Comparison of ENCODE assay signal across 8 mouse cellular contexts in genomic region chr17:46553469-46553868, GRCm38 (mm10). TPM values are rescaled to one million over a fixed set of nuclear protein-coding genes. Genes with fewer than 3 reads are reported as not detected.
DNase-seq lines count a peak whose midpoint lies in the region; ATAC-seq and TF ChIP-seq lines count a peak whose summit lies in the region.

No protein-coding gene starts in this region.

- no peaks in the 10 kb centered on the region; the same call in none of the 2 replicates for H3K36me3 ChIP-seq in neural tube, embryonic 11.5 days (ENCODE audit: control insufficient read depth, insufficient read depth, low read length)
- peaks cover 38% of the 10 kb centered on the region for H3K36me3 ChIP-seq in limb, embryonic 14.5 days (ENCODE audit: control insufficient read depth, insufficient read depth, low read length)
- H3K36me3 ChIP-seq in stomach, embryonic 16.5 days (ENCODE audit: control insufficient read depth, insufficient read depth, low read length): peaks cover 13% of the 10 kb centered on the region

- H3K9ac ChIP-seq in neural tube, embryonic 11.5 days (ENCODE audit: low read length): peak overlapping the region; percentile 31
- H3K9ac ChIP-seq in limb, embryonic 14.5 days (ENCODE audit: low read depth, low read length, severe bottlenecking): no peak overlapping the region
- peak overlapping the region; percentile 100 for H3K9ac ChIP-seq in stomach, embryonic 16.5 days (ENCODE audit: low read length)

- peaks cover 22% of the 10 kb centered on the region for H3K4me1 ChIP-seq in neural tube, embryonic 11.5 days (ENCODE audit: control insufficient read depth, insufficient read depth, low read length)
- peaks cover 30% of the 10 kb centered on the region for H3K4me1 ChIP-seq in limb, embryonic 14.5 days (ENCODE audit: control insufficient read depth, insufficient read depth, low read length)
- H3K4me1 ChIP-seq in stomach, embryonic 16.5 days (ENCODE audit: control insufficient read depth, insufficient read depth, low read length): peaks cover 23% of the 10 kb centered on the region

- no peaks in the 10 kb centered on the region for H3K27me3 ChIP-seq in neural tube, embryonic 11.5 days (ENCODE audit: control insufficient read depth, insufficient read depth, low read length)
- H3K27me3 ChIP-seq in limb, embryonic 14.5 days (ENCODE audit: control insufficient read depth, insufficient read depth, low read length): no peaks in the 10 kb centered on the region
- no peaks in the 10 kb centered on the region for H3K27me3 ChIP-seq in stomach, embryonic 16.5 days (ENCODE audit: control insufficient read depth, insufficient read depth, low read length)

- H3K27ac ChIP-seq in neural tube, embryonic 11.5 days (ENCODE audit: low read depth, low read length): peak overlapping the region; percentile 54; the same call in 1 of the 2 replicates
- no peak overlapping the region; the same call in 1 of the 2 replicates for H3K27ac ChIP-seq in limb, embryonic 14.5 days (replicated peaks; ENCODE audit: low read depth, low read length)
- H3K27ac ChIP-seq in stomach, embryonic 16.5 days (ENCODE audit: low read length): peak overlapping the region; percentile 93

- DNase-seq in cerebellum, adult 11-12 months: peak; percentile 54
- no peak for DNase-seq in neural tube, embryonic 11.5 days (ENCODE audit: low spot score)
- no peak for DNase-seq in neural tube, embryonic 10.5 days (ENCODE audit: extremely low spot score, low spot score)
- no peak for DNase-seq in limb, embryonic 14.5 days (ENCODE audit: low spot score)
- DNase-seq in adrenal gland, postnatal 4 days (ENCODE audit: low spot score in 2 of 2): no peak
- DNase-seq in layer of hippocampus, adult 11-12 months (ENCODE audit: low spot score): no peak

- no peaks in the 10 kb centered on the region for H3K9me3 ChIP-seq in neural tube, embryonic 11.5 days (ENCODE audit: control insufficient read depth, low read length)
- no peaks in the 10 kb centered on the region for H3K9me3 ChIP-seq in limb, embryonic 14.5 days (ENCODE audit: control insufficient read depth, low read length)
- no peaks in the 10 kb centered on the region for H3K9me3 ChIP-seq in stomach, embryonic 16.5 days (replicated peaks; ENCODE audit: control insufficient read depth, low read length)

- peak overlapping the region; percentile 24 for H3K4me3 ChIP-seq in neural tube, embryonic 11.5 days (ENCODE audit: low read depth, low read length)
- peak overlapping the region; percentile 99 for H3K4me3 ChIP-seq in limb, embryonic 14.5 days (replicated peaks; ENCODE audit: low read length)
- H3K4me3 ChIP-seq in stomach, embryonic 16.5 days (replicated peaks; ENCODE audit: low read length): peak overlapping the region; percentile 97

- no peak for ATAC-seq in cerebellum, adult (ENCODE audit: insufficient number of reproducible peaks, low FRiP score, low TSS enrichment)
- ATAC-seq in neural tube, embryonic 11.5 days (ENCODE audit: insufficient read depth, low FRiP score, low TSS enrichment): no peak
- no peak for ATAC-seq in limb, embryonic 14.5 days (ENCODE audit: low FRiP score, low read depth)
- no peak for ATAC-seq in stomach, embryonic 16.5 days (ENCODE audit: insufficient read depth, low FRiP score)

- peak overlapping the region; percentile 89 for H3K4me2 ChIP-seq in neural tube, embryonic 11.5 days (ENCODE audit: low read depth)
- peak overlapping the region; percentile 90 for H3K4me2 ChIP-seq in limb, embryonic 14.5 days (replicated peaks; ENCODE audit: low read depth, low read length, severe bottlenecking)
- peak overlapping the region; percentile 88 for H3K4me2 ChIP-seq in stomach, embryonic 16.5 days (ENCODE audit: low read depth, low read length)

- no peak for TF ChIP-seq POLR2A in limb, embryonic 14.5 days (IDR thresholded peaks at IDR 0.05; ENCODE audit: borderline replicate concordance, extremely low read depth, insufficient read depth, insufficient read length)

- 46% methylated on average over 11 of the region's 11 CpGs for WGBS in neural tube, embryonic 11.5 days
- 43% methylated on average over 11 of the region's 11 CpGs for WGBS in limb, embryonic 14.5 days
- 33% methylated on average over 11 of the region's 11 CpGs for WGBS in stomach, embryonic 16.5 days

RNA-seq across cellular contexts. Expression of gene Srf, which starts 2.5 kb away (rescaled TPM):
- 5.9 and 7.7 TPM in 2 replicates for polyA plus RNA-seq in neural tube, embryonic 11.5 days (2014; fragmentation: Nextera tagmentation; extraction: Ambion mirVana)
- polyA plus RNA-seq in limb, embryonic 14.5 days (2012; rRNA removed): 87.2 and 129 TPM in 2 replicates
- polyA plus RNA-seq in limb, embryonic 14.5 days (2014; fragmentation: Nextera tagmentation; extraction: Ambion mirVana): 9.6 and 10.2 TPM in 2 replicates
- 7.0 and 8.9 TPM in 2 replicates for polyA plus RNA-seq in stomach, embryonic 16.5 days (2015; fragmentation: Nextera tagmentation; extraction: Ambion mirVana)
- 10 to 100 TPM; 35.4 to 36.8 TPM for total RNA-seq in adrenal gland, postnatal 4 days (2021)

RNA-seq across cellular contexts. Expression of gene Cul9, which starts 7.3 kb away (rescaled TPM):
- polyA plus RNA-seq in neural tube, embryonic 11.5 days (2014; fragmentation: Nextera tagmentation; extraction: Ambion mirVana): 4.4 and 5.4 TPM in 2 replicates
- 21.1 and 25.3 TPM in 2 replicates for polyA plus RNA-seq in limb, embryonic 14.5 days (2012; rRNA removed)
- polyA plus RNA-seq in limb, embryonic 14.5 days (2014; fragmentation: Nextera tagmentation; extraction: Ambion mirVana): 6.9 and 8.2 TPM in 2 replicates
- 3.2 and 4.0 TPM in 2 replicates for polyA plus RNA-seq in stomach, embryonic 16.5 days (2015; fragmentation: Nextera tagmentation; extraction: Ambion mirVana)
- 10 to 100 TPM; 26.2 to 26.6 TPM for total RNA-seq in adrenal gland, postnatal 4 days (2021)

RNA-seq across cellular contexts. Expression of gene Dnph1, which starts 57.0 kb away (rescaled TPM):
- polyA plus RNA-seq in neural tube, embryonic 11.5 days (2014; fragmentation: Nextera tagmentation; extraction: Ambion mirVana): 55.3 and 64.9 TPM in 2 replicates
- 23.8 and 30.0 TPM in 2 replicates for polyA plus RNA-seq in limb, embryonic 14.5 days (2012; rRNA removed)
- polyA plus RNA-seq in limb, embryonic 14.5 days (2014; fragmentation: Nextera tagmentation; extraction: Ambion mirVana): 34.5 and 37.6 TPM in 2 replicates
- 40.4 and 45.3 TPM in 2 replicates for polyA plus RNA-seq in stomach, embryonic 16.5 days (2015; fragmentation: Nextera tagmentation; extraction: Ambion mirVana)
- 1 to 10 TPM; 9.2 to 9.3 TPM for total RNA-seq in adrenal gland, postnatal 4 days (2021)

Comparison
In these comparisons a context has a peak if more than half of its experiments do, and no peak if none do; other contexts are left out.
1. H3K4me3 ChIP-seq: peak in every context shown above with its lines; median percentile 99 in limb, embryonic 14.5 days; 97 in stomach, embryonic 16.5 days; 24 in neural tube, embryonic 11.5 days.